Comparison of ENCODE assay signal across 25 mouse cellular contexts in genomic region chrX:48461006-48461405, GRCm38 (mm10). TPM values are rescaled to one million over a fixed set of nuclear protein-coding genes. Genes with fewer than 3 reads are reported as not detected.
DNase-seq lines count a peak whose midpoint lies in the region; ATAC-seq and TF ChIP-seq lines count a peak whose summit lies in the region.
"Had no signal": no experiment of that assay in that cellular context is flagged by ENCODE, and none has a peak within 500 bp of the region (broad histone marks: within the 10 kb centered on the region; RNA-seq: fewer than 3 reads in every experiment).

No protein-coding gene starts in this region.

- no peak for TF ChIP-seq EP300 in MEL (IDR thresholded peaks at IDR 0.05; ENCODE audit: low read depth in 1 of 2, low read length in 2 of 2)

- DNase-seq in lung, postnatal 10 days, result peak; percentile 6
- DNase-seq in lung, postnatal 14 days, result no peak
- DNase-seq in MEL (ENCODE audit: low read depth, low spot score) (peak; percentile 23), MN1 (ENCODE audit: low spot score) (peak; percentile 35)
- DNase-seq in midbrain, embryonic 11.5 days (ENCODE audit: low spot score, missing footprints), result no peak
- DNase-seq in limb, embryonic 10.5 days (ENCODE audit: low spot score), result no peak
- DNase-seq: adrenal gland, adult 8-10 months; adrenal gland, postnatal 14 days; adrenal gland, postnatal 36 days; cerebellum, adult 11-12 months; cerebellum, adult 2 months; cerebellum, adult 9-10 months; cerebellum, postnatal 10 days; cerebellum, postnatal 25 days; forebrain, postnatal 0 days had no signal

- no peak for TF ChIP-seq RAD21 in MEL (IDR thresholded peaks at IDR 0.05; ENCODE audit: low read depth, low read length)

- H3K4me3 ChIP-seq in MEL (ENCODE audit: control insufficient read depth in 1 of 2, insufficient read depth in 1 of 2, low read depth in 2 of 2, low read length in 2 of 2), result no peak overlapping the region
- no peak overlapping the region for H3K4me3 ChIP-seq in embryonic fibroblast, embryonic 13.5 days (ENCODE audit: insufficient read depth, low read length)
- no peak overlapping the region for H3K4me3 ChIP-seq in midbrain, embryonic 11.5 days (ENCODE audit: low read depth, low read length)
- H3K4me3 ChIP-seq in limb, embryonic 10.5 days, result no peak overlapping the region
- H3K4me3 ChIP-seq: embryonic facial prominence, embryonic 10.5 days; embryonic facial prominence, embryonic 12.5 days; erythroblast, embryonic 14.5 days; forebrain, embryonic 10.5 days; forebrain, embryonic 12.5 days; forebrain, embryonic 15.5 days had no signal

- no peak overlapping the region for H3K9ac ChIP-seq in MEL (ENCODE audit: control insufficient read depth, low read depth, low read length, poor library complexity, severe bottlenecking)
- H3K9ac ChIP-seq in midbrain, embryonic 11.5 days (ENCODE audit: low read length), result no peak overlapping the region
- H3K9ac ChIP-seq: embryonic facial prominence, embryonic 12.5 days; forebrain, embryonic 12.5 days; forebrain, embryonic 15.5 days; forebrain, postnatal 0 days had no signal

- H3K9me3 ChIP-seq in MEL (replicated peaks; ENCODE audit: insufficient read depth, low read length), result no peaks in the 10 kb centered on the region
- no peaks in the 10 kb centered on the region for H3K9me3 ChIP-seq in midbrain, embryonic 11.5 days (ENCODE audit: control insufficient read depth, low read length)
- H3K9me3 ChIP-seq in limb, embryonic 10.5 days (replicated peaks), result no peaks in the 10 kb centered on the region; the same call in 1 of the 2 replicates
- H3K9me3 ChIP-seq: embryonic facial prominence, embryonic 10.5 days; embryonic facial prominence, embryonic 12.5 days; forebrain, embryonic 10.5 days; forebrain, embryonic 12.5 days; forebrain, embryonic 15.5 days had no signal

- no peaks in the 10 kb centered on the region for H3K27me3 ChIP-seq in MEL (ENCODE audit: control insufficient read depth in 1 of 2, insufficient read depth in 2 of 2, low read length in 2 of 2)
- H3K27me3 ChIP-seq in midbrain, embryonic 11.5 days (ENCODE audit: control insufficient read depth, insufficient read depth, low read length), result no peaks in the 10 kb centered on the region
- peaks cover 39% of the 10 kb centered on the region for H3K27me3 ChIP-seq in limb, embryonic 10.5 days (ENCODE audit: low read depth, poor library complexity, severe bottlenecking)
- H3K27me3 ChIP-seq: embryonic facial prominence, embryonic 12.5 days; forebrain, embryonic 15.5 days; Patski had no signal

- WGBS in midbrain, embryonic 11.5 days, result 73% methylated on average over 4 of the region's 4 CpGs
- 65% methylated on average over 4 of the region's 4 CpGs for WGBS in limb, embryonic 10.5 days

- H3K27ac ChIP-seq in MEL (ENCODE audit: control insufficient read depth, low read depth, low read length), result no peak overlapping the region
- peak overlapping the region; percentile 66 for H3K27ac ChIP-seq in embryonic fibroblast, embryonic 13.5 days (ENCODE audit: insufficient read depth, low read length)
- H3K27ac ChIP-seq in midbrain, embryonic 11.5 days (ENCODE audit: low read depth, low read length), result no peak overlapping the region
- H3K27ac ChIP-seq in limb, embryonic 10.5 days, result no peak overlapping the region
- H3K27ac ChIP-seq: embryonic facial prominence, embryonic 10.5 days; embryonic facial prominence, embryonic 12.5 days; forebrain, embryonic 10.5 days; forebrain, embryonic 12.5 days; forebrain, embryonic 15.5 days had no signal

- TF ChIP-seq CTCF in MEL (IDR thresholded peaks at IDR 0.05 in 2 of 3, conservative IDR thresholded peaks at IDR 0.05 in 1 of 3; ENCODE audit: control insufficient read depth in 1 of 3, insufficient read depth in 1 of 3, low read depth in 2 of 3, low read length in 3 of 3, poor library complexity in 1 of 3, severe bottlenecking in 1 of 3), result no peak
- TF ChIP-seq CTCF in embryonic fibroblast, embryonic 13.5 days (IDR thresholded peaks at IDR 0.05; ENCODE audit: borderline replicate concordance, insufficient read depth, low read length), result no peak

- no peak for ATAC-seq in midbrain, embryonic 11.5 days (ENCODE audit: low FRiP score)
- ATAC-seq: activated CD4-positive, CD25-positive, alpha-beta regulatory T cell, adult 4 months; forebrain, embryonic 15.5 days; forebrain, postnatal 0 days; Patski had no signal

- no peaks in the 10 kb centered on the region; the same call in 1 of the 2 replicates for H3K79me2 ChIP-seq in MEL (ENCODE audit: control insufficient read depth, insufficient read depth, low read length, poor library complexity)

- no peak overlapping the region for H3K4me2 ChIP-seq in midbrain, embryonic 11.5 days
- H3K4me2 ChIP-seq: embryonic facial prominence, embryonic 12.5 days; forebrain, embryonic 12.5 days; forebrain, embryonic 15.5 days had no signal

- TF ChIP-seq POLR2A in MEL (IDR thresholded peaks at IDR 0.05; ENCODE audit: control insufficient read depth in 1 of 2, insufficient read depth in 1 of 2, low read depth in 1 of 2, low read length in 2 of 2, poor library complexity in 1 of 2), result no peak
- no peak for TF ChIP-seq POLR2A in embryonic fibroblast, embryonic 13.5 days (IDR thresholded peaks at IDR 0.05; ENCODE audit: low read depth, low read length)

- H3K4me1 ChIP-seq in MEL (ENCODE audit: control insufficient read depth in 1 of 2, insufficient read depth in 2 of 2, low read length in 2 of 2), result peaks cover 1 to 13% of the 10 kb centered on the region in 2 experiments; a peak in 2 of 4 replicates
- H3K4me1 ChIP-seq in embryonic fibroblast, embryonic 13.5 days (ENCODE audit: control insufficient read depth, insufficient read depth, low read length), result peaks cover 2% of the 10 kb centered on the region; the same call in 1 of the 2 replicates
- no peaks in the 10 kb centered on the region for H3K4me1 ChIP-seq in midbrain, embryonic 11.5 days (ENCODE audit: control insufficient read depth, insufficient read depth, low read length)
- H3K4me1 ChIP-seq in limb, embryonic 10.5 days, result 0 out of 2 replicates have a peak, but pooled peaks cover 3% of the 10 kb centered on the region
- H3K4me1 ChIP-seq: embryonic facial prominence, embryonic 10.5 days; embryonic facial prominence, embryonic 12.5 days; forebrain, embryonic 12.5 days had no signal

- peaks cover 0 to 8% of the 10 kb centered on the region in 2 experiments; a peak in 1 of 4 replicates for H3K36me3 ChIP-seq in MEL (ENCODE audit: control insufficient read depth in 1 of 2, insufficient read depth in 2 of 2, low read length in 2 of 2)
- no peaks in the 10 kb centered on the region for H3K36me3 ChIP-seq in midbrain, embryonic 11.5 days (ENCODE audit: control insufficient read depth, insufficient read depth, low read length)
- no peaks in the 10 kb centered on the region for H3K36me3 ChIP-seq in limb, embryonic 10.5 days
- H3K36me3 ChIP-seq: embryonic facial prominence, embryonic 10.5 days; embryonic facial prominence, embryonic 12.5 days; forebrain, embryonic 10.5 days; forebrain, embryonic 12.5 days; forebrain, embryonic 15.5 days had no signal

TF ChIP-seq in MEL, 35 proteins besides CTCF, POLR2A, EP300 and RAD21 (continues in another document):
- TF ChIP-seq ZKSCAN1 (IDR thresholded peaks at IDR 0.05; ENCODE audit: low read depth, low read length) (no peak), CHD2 (IDR thresholded peaks at IDR 0.05; ENCODE audit: low read length) (no peak), HCFC1 (IDR thresholded peaks at IDR 0.05; ENCODE audit: low read depth, low read length) (no peak), UBTF (IDR thresholded peaks at IDR 0.05; ENCODE audit: borderline replicate concordance, insufficient read depth, low read depth, low read length) (no peak), USF1 (IDR thresholded peaks at IDR 0.05; ENCODE audit: low read depth, low read length) (peak; percentile 78), CHD1 (IDR thresholded peaks at IDR 0.05; ENCODE audit: low read depth, low read length) (no peak), ELF1 (IDR thresholded peaks at IDR 0.05; ENCODE audit: low read depth, low read length) (no peak), NRF1 (IDR thresholded peaks at IDR 0.05; ENCODE audit: insufficient read depth, low read depth, low read length, poor library complexity, severe bottlenecking) (no peak), BHLHE40 (IDR thresholded peaks at IDR 0.05; ENCODE audit: borderline replicate concordance, low read depth, low read length) (peak; percentile 62; the same call in 1 of the 2 replicates), MYC (IDR thresholded peaks at IDR 0.05; ENCODE audit: low read depth, low read length) (no peak), POLR2AphosphoS2 (IDR thresholded peaks at IDR 0.05; ENCODE audit: low read length) (no peak), POLR2AphosphoS5 (IDR thresholded peaks at IDR 0.05; ENCODE audit: borderline replicate concordance, low read depth, low read length) (no peak), MAX (IDR thresholded peaks at IDR 0.05; ENCODE audit: low read length) (no peak), JUND (IDR thresholded peaks at IDR 0.05; ENCODE audit: low read depth, low read length) (no peak)

RNA-seq across cellular contexts. Expression of gene Elf4, which starts 1.9 kb away (rescaled TPM):
- total RNA-seq in MEL (2012; rRNA removed), result 3.4 and 4.0 TPM in 2 replicates
- polyA plus RNA-seq in MEL (2012; ENCODE audit: insufficient read depth in 1 of 2, insufficient read length in 2 of 2, low read depth in 1 of 2, low replicate concordance in 2 of 2, missing spikeins in 1 of 2), result 10 to 100 TPM in 1 of 2 experiments, not detected in 1; 15.3 TPM
- polyA plus RNA-seq in embryonic fibroblast, embryonic 13.5 days (2011; ENCODE audit: insufficient read length, low read depth, missing spikeins), result 27.1 and 30.6 TPM in 2 replicates
- polyA plus RNA-seq in midbrain, embryonic 11.5 days (2014; fragmentation: Nextera tagmentation; extraction: Ambion mirVana), result 2.0 and 2.2 TPM in 2 replicates
- polyA plus RNA-seq in limb, embryonic 10.5 days (2016; fragmentation: Nextera tagmentation; extraction: Ambion mirVana), result 1.8 and 1.9 TPM in 2 replicates

RNA-seq across cellular contexts. Expression of gene Aifm1, which starts 52.4 kb away (rescaled TPM):
- total RNA-seq in MEL (2012; rRNA removed), result 69.1 and 76.1 TPM in 2 replicates
- 10 to 100 TPM in 1 of 2 experiments, not detected in 1; 99.1 TPM for polyA plus RNA-seq in MEL (2012; ENCODE audit: insufficient read depth in 1 of 2, insufficient read length in 2 of 2, low read depth in 1 of 2, low replicate concordance in 2 of 2, missing spikeins in 1 of 2)
- polyA plus RNA-seq in embryonic fibroblast, embryonic 13.5 days (2011; ENCODE audit: insufficient read length, low read depth, missing spikeins), result 32.0 and 33.7 TPM in 2 replicates
- 75.5 and 79.9 TPM in 2 replicates for polyA plus RNA-seq in midbrain, embryonic 11.5 days (2014; fragmentation: Nextera tagmentation; extraction: Ambion mirVana)
- 85.5 and 93.5 TPM in 2 replicates for polyA plus RNA-seq in limb, embryonic 10.5 days (2016; fragmentation: Nextera tagmentation; extraction: Ambion mirVana)

RNA-seq across cellular contexts. Expression of gene Rab33a, which starts 58.1 kb away (rescaled TPM):
- total RNA-seq in MEL (2012; rRNA removed), result not detected in 2 replicates
- under 1 TPM in 1 of 2 experiments, not detected in 1; 0.46 TPM for polyA plus RNA-seq in MEL (2012; ENCODE audit: insufficient read depth in 1 of 2, insufficient read length in 2 of 2, low read depth in 1 of 2, low replicate concordance in 2 of 2, missing spikeins in 1 of 2)
- 1.1 TPM in 1 of 2 replicates, not detected in the other for polyA plus RNA-seq in embryonic fibroblast, embryonic 13.5 days (2011; ENCODE audit: insufficient read length, low read depth, missing spikeins)
- 25.2 and 27.3 TPM in 2 replicates for polyA plus RNA-seq in midbrain, embryonic 11.5 days (2014; fragmentation: Nextera tagmentation; extraction: Ambion mirVana)
- polyA plus RNA-seq in limb, embryonic 10.5 days (2016; fragmentation: Nextera tagmentation; extraction: Ambion mirVana), result 2.5 and 3.2 TPM in 2 replicates
- polyA plus RNA-seq: C2C12; erythroblast, embryonic 14.5 days had no signal

Comparison
In these comparisons a context has a peak if more than half of its experiments do, and no peak if none do; other contexts are left out.
1. DNase-seq: peak in lung, postnatal 10 days (single experiment), MEL (single experiment) and MN1 (single experiment); none in lung, postnatal 14 days (single experiment), midbrain, embryonic 11.5 days (single experiment) and limb, embryonic 10.5 days (single experiment).